Mouse (Mus musculus): ENCODE measurements around the gene Serp2. TPM values are rescaled to one million over a fixed set of nuclear protein-coding genes. Genes with fewer than 3 reads are reported as not detected.

Serp2 gene
- 1 to 10 TPM; 1.6 TPM for total RNA-seq (2021)

- no peak for DNase-seq
Measured at GRCm38 (mm10) chr14:76556852-76557208, at the start of gene Serp2. Gene Serp2, minus strand, starts transcription at chr14:76556889.

- no peak for DNase-seq
Measured at GRCm38 (mm10) chr14:76605931-76606534, 49.3 kb upstream of the Serp2 start.

- DNase-seq = no peak
Measured at GRCm38 (mm10) chr14:76604012-76604411, 47.3 kb upstream of the Serp2 start.

- no peak for DNase-seq
Measured at GRCm38 (mm10) chr14:76601654-76602053, 45.0 kb upstream of the Serp2 start.

GRCm38 (mm10) chr14:76600391-76600790 lies 43.7 kb upstream of the Serp2 start:
- DNase-seq = no peak

GRCm38 (mm10) chr14:76599706-76600105 lies 43.0 kb upstream of the Serp2 start:
- DNase-seq = no peak

- peak; percentile 53 for DNase-seq
Measured at GRCm38 (mm10) chr14:76598518-76599216, 42.0 kb upstream of the Serp2 start.

GRCm38 (mm10) chr14:76597751-76598150 lies 41.1 kb upstream of the Serp2 start:
- no peak for DNase-seq

- no peak for DNase-seq
Measured at GRCm38 (mm10) chr14:76595048-76595859, 38.6 kb upstream of the Serp2 start.

GRCm38 (mm10) chr14:76594351-76594885 lies 37.7 kb upstream of the Serp2 start:
- DNase-seq = no peak

GRCm38 (mm10) chr14:76593630-76594193 lies 37.0 kb upstream of the Serp2 start:
- no peak for DNase-seq

- DNase-seq = no peak
Measured at GRCm38 (mm10) chr14:76592721-76593120, 36.0 kb upstream of the Serp2 start.

- no peak for DNase-seq
Measured at GRCm38 (mm10) chr14:76592090-76592489, 35.4 kb upstream of the Serp2 start.

- no peak for DNase-seq
Measured at GRCm38 (mm10) chr14:76590134-76590533, 33.4 kb upstream of the Serp2 start.

- DNase-seq = no peak
Measured at GRCm38 (mm10) chr14:76589671-76590070, 33.0 kb upstream of the Serp2 start.

- DNase-seq = no peak
Measured at GRCm38 (mm10) chr14:76585831-76586405, 29.2 kb upstream of the Serp2 start.

GRCm38 (mm10) chr14:76583985-76584384 lies 27.3 kb upstream of the Serp2 start:
- no peak for DNase-seq

GRCm38 (mm10) chr14:76581974-76582922 lies 25.6 kb upstream of the Serp2 start:
- DNase-seq = no peak

- DNase-seq = no peak
Measured at GRCm38 (mm10) chr14:76579660-76580061, 23.0 kb upstream of the Serp2 start.

- no peak for DNase-seq
Measured at GRCm38 (mm10) chr14:76577840-76578239, 21.2 kb upstream of the Serp2 start.

GRCm38 (mm10) chr14:76570292-76570691 lies 13.6 kb upstream of the Serp2 start:
- no peak for DNase-seq

Data from heart, postnatal 4 days (tissue).